In genomic region chr1:34218323-34218722, GRCm38 (mm10) we compare ENCODE assay signal across 8 mouse cellular contexts.
DNase-seq lines count a peak whose midpoint lies in the region; ATAC-seq and TF ChIP-seq lines count a peak whose summit lies in the region.

No protein-coding gene starts in this region.

- H3K27ac ChIP-seq in embryonic facial prominence, embryonic 13.5 days = no peak overlapping the region
- no peak overlapping the region for H3K27ac ChIP-seq in heart, embryonic 15.5 days
- no peak overlapping the region for H3K27ac ChIP-seq in liver, embryonic 13.5 days
- no peak overlapping the region for H3K27ac ChIP-seq in neural tube, embryonic 13.5 days (replicated peaks)
- H3K27ac ChIP-seq in stomach, postnatal 0 days (replicated peaks) = no peak overlapping the region

- H3K79me2 ChIP-seq in C2C12 (ENCODE audit: control insufficient read depth, insufficient read depth) = no peaks in the 10 kb centered on the region

- no peaks in the 10 kb centered on the region for H3K9me3 ChIP-seq in embryonic facial prominence, embryonic 13.5 days
- H3K9me3 ChIP-seq in heart, embryonic 15.5 days (replicated peaks) = no peaks in the 10 kb centered on the region
- H3K9me3 ChIP-seq in liver, embryonic 13.5 days (replicated peaks) = no peaks in the 10 kb centered on the region
- H3K9me3 ChIP-seq in neural tube, embryonic 13.5 days = no peaks in the 10 kb centered on the region
- no peaks in the 10 kb centered on the region for H3K9me3 ChIP-seq in stomach, postnatal 0 days (ENCODE audit: control insufficient read depth, low read length)

- no peak overlapping the region for H3ac ChIP-seq in C2C12 (ENCODE audit: control insufficient read depth, insufficient read length, low read depth)

- DNase-seq in adrenal gland, postnatal 36 days = peak; percentile 77 to 84
- DNase-seq in kidney, postnatal 14 days = peak; percentile 80
- DNase-seq in liver, embryonic 13.5 days = peak; percentile 27
- DNase-seq in stomach, postnatal 0 days (ENCODE audit: low spot score) = peak; percentile 86

- H3K4me1 ChIP-seq in embryonic facial prominence, embryonic 13.5 days = no peaks in the 10 kb centered on the region
- no peaks in the 10 kb centered on the region for H3K4me1 ChIP-seq in heart, embryonic 15.5 days (replicated peaks)
- H3K4me1 ChIP-seq in liver, embryonic 13.5 days (replicated peaks) = 0 out of 2 replicates have a peak, but pooled peaks cover under 1% of the 10 kb centered on the region
- H3K4me1 ChIP-seq in neural tube, embryonic 13.5 days (replicated peaks) = no peaks in the 10 kb centered on the region
- no peaks in the 10 kb centered on the region for H3K4me1 ChIP-seq in stomach, postnatal 0 days (replicated peaks; ENCODE audit: control insufficient read depth, insufficient read depth)

- no peaks in the 10 kb centered on the region for H3K27me3 ChIP-seq in C2C12 (ENCODE audit: control insufficient read depth, insufficient read depth, insufficient read length)
- no peaks in the 10 kb centered on the region for H3K27me3 ChIP-seq in embryonic facial prominence, embryonic 13.5 days
- H3K27me3 ChIP-seq in heart, embryonic 15.5 days = no peaks in the 10 kb centered on the region
- no peaks in the 10 kb centered on the region for H3K27me3 ChIP-seq in liver, embryonic 13.5 days
- H3K27me3 ChIP-seq in neural tube, embryonic 13.5 days = no peaks in the 10 kb centered on the region
- H3K27me3 ChIP-seq in stomach, postnatal 0 days (ENCODE audit: control insufficient read depth, insufficient read depth, low read length) = no peaks in the 10 kb centered on the region

- H3K9ac ChIP-seq in embryonic facial prominence, embryonic 13.5 days = no peak overlapping the region
- no peak overlapping the region for H3K9ac ChIP-seq in heart, embryonic 15.5 days
- H3K9ac ChIP-seq in liver, embryonic 13.5 days = no peak overlapping the region
- H3K9ac ChIP-seq in neural tube, embryonic 13.5 days = no peak overlapping the region
- no peak overlapping the region for H3K9ac ChIP-seq in stomach, postnatal 0 days (ENCODE audit: low read length)

- peaks cover 87% of the 10 kb centered on the region for H3K36me3 ChIP-seq in C2C12 (ENCODE audit: control insufficient read depth, insufficient read depth)
- peaks cover 20% of the 10 kb centered on the region for H3K36me3 ChIP-seq in embryonic facial prominence, embryonic 13.5 days
- peaks cover 47% of the 10 kb centered on the region for H3K36me3 ChIP-seq in heart, embryonic 15.5 days
- H3K36me3 ChIP-seq in liver, embryonic 13.5 days = no peaks in the 10 kb centered on the region
- H3K36me3 ChIP-seq in neural tube, embryonic 13.5 days = peaks cover 65% of the 10 kb centered on the region
- H3K36me3 ChIP-seq in stomach, postnatal 0 days (ENCODE audit: control insufficient read depth, insufficient read depth, low read length) = peaks cover 9% of the 10 kb centered on the region

- H3K4me2 ChIP-seq in embryonic facial prominence, embryonic 13.5 days = no peak overlapping the region
- H3K4me2 ChIP-seq in heart, embryonic 15.5 days = no peak overlapping the region
- no peak overlapping the region for H3K4me2 ChIP-seq in liver, embryonic 13.5 days
- no peak overlapping the region for H3K4me2 ChIP-seq in neural tube, embryonic 13.5 days
- H3K4me2 ChIP-seq in stomach, postnatal 0 days (replicated peaks; ENCODE audit: low read depth) = no peak overlapping the region

- ATAC-seq in embryonic facial prominence, embryonic 13.5 days (ENCODE audit: insufficient number of reproducible peaks, insufficient read depth, low FRiP score, low TSS enrichment, low read depth) = peak; percentile 68; the same call in 1 of the 2 replicates
- peak; percentile 74 for ATAC-seq in heart, embryonic 15.5 days (replicated peaks; ENCODE audit: insufficient number of reproducible peaks, insufficient read depth, low FRiP score, low read depth)
- no peak for ATAC-seq in liver, embryonic 13.5 days (ENCODE audit: low read depth)
- peak; percentile 78 for ATAC-seq in neural tube, embryonic 13.5 days (ENCODE audit: low read depth)
- peak; percentile 87 for ATAC-seq in stomach, postnatal 0 days (ENCODE audit: low FRiP score, low TSS enrichment)

- H3K4me3 ChIP-seq in C2C12 (ENCODE audit: insufficient read depth, poor library complexity, severe bottlenecking) = no peak overlapping the region
- H3K4me3 ChIP-seq in embryonic facial prominence, embryonic 13.5 days = no peak overlapping the region
- H3K4me3 ChIP-seq in heart, embryonic 15.5 days = no peak overlapping the region
- no peak overlapping the region for H3K4me3 ChIP-seq in liver, embryonic 13.5 days (replicated peaks)
- H3K4me3 ChIP-seq in neural tube, embryonic 13.5 days = no peak overlapping the region
- no peak overlapping the region for H3K4me3 ChIP-seq in stomach, postnatal 0 days (ENCODE audit: low read depth, low read length)

- 31% methylated on average over 6 of the region's 6 CpGs for WGBS in embryonic facial prominence, embryonic 13.5 days
- WGBS in heart, embryonic 15.5 days = 33% methylated on average over 6 of the region's 6 CpGs
- 18% methylated on average over 6 of the region's 6 CpGs for WGBS in liver, embryonic 13.5 days (ENCODE audit: insufficient replicate concordance)
- 46% methylated on average over 6 of the region's 6 CpGs for WGBS in neural tube, embryonic 13.5 days
- 21% methylated on average over 6 of the region's 6 CpGs for WGBS in stomach, postnatal 0 days

- peak; percentile 71 for TF ChIP-seq CTCF in C2C12 (IDR thresholded peaks at IDR 0.05; ENCODE audit: control insufficient read depth, insufficient read depth, insufficient read length)
- peak; percentile 98 for TF ChIP-seq CTCF in stomach, postnatal 0 days (IDR thresholded peaks at IDR 0.05; ENCODE audit: low read depth)

- no peaks in the 10 kb centered on the region for H3K79me3 ChIP-seq in C2C12 (ENCODE audit: low read depth)

- TF ChIP-seq EP300 in stomach, postnatal 0 days (optimal IDR thresholded peaks at IDR 0.05) = no peak

TF ChIP-seq in C2C12, 6 proteins besides CTCF, POLR2A, EP300 and RAD21:
- TF ChIP-seq MAX (IDR thresholded peaks at IDR 0.05) (no peak), FOSL1 (IDR thresholded peaks at IDR 0.05; ENCODE audit: insufficient read depth, low read length, poor library complexity, severe bottlenecking) (no peak), CEBPB (IDR thresholded peaks at IDR 0.05; ENCODE audit: low read depth) (no peak), MYOG (IDR thresholded peaks at IDR 0.05; ENCODE audit: control insufficient read depth, extremely low read depth, insufficient read length) (no peak), USF1 (IDR thresholded peaks at IDR 0.05; ENCODE audit: low read depth) (no peak), MYOD1 (IDR thresholded peaks at IDR 0.05; ENCODE audit: control insufficient read depth, insufficient read length, low read depth) (no peak)
TF ChIP-seq in C2C12: peak in this region for 0.

Comparison
In these comparisons a context has a peak if more than half of its experiments do, and no peak if none do; other contexts are left out.
1. DNase-seq: peak in every context shown above with its lines; median percentile 86 in stomach, postnatal 0 days; 80 in adrenal gland, postnatal 36 days; 80 in kidney, postnatal 14 days; 27 in liver, embryonic 13.5 days.